ENCODE assay signal across 11 mouse cellular contexts in the genomic region with DNA sequence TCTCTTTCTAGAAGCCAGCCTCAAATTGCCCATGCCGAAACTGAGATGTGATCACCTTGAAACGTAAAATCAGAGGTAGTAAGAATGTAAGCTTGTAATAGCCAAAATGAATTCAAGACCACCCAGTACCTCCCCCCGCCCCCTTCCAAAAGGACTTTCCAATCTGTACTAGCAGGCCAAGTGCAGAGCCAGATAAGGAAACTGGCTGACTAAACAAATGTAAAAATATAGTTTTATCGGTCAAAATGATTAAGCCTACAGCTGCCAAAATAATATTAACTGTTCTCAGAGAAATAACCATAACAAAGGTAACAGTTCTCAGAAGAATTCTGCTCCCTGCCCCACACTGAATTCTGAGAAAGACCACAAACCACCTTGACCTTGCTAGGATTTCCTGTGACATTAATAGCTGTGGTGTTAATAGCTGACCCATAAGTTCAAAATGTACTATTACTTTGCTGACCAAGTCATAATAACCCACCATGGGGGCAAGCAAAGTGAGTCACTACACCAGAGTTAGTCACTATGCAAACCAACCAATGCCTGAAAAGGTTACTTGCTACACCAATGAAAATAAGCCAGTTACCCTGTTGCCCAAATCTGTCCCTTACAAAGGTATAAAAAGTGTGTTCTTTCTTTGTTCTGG.
"Had no signal": no experiment of that assay in that cellular context is flagged by ENCODE, and none has a peak within 500 bp of the region (broad histone marks: within the 10 kb centered on the region; RNA-seq: fewer than 3 reads in every experiment).

No protein-coding gene starts in this region.

- DNase-seq: lung, adult 2 months; lung, postnatal 14 days; lung, postnatal 36 days; retina, postnatal 1 day; right cerebral cortex, adult 18-20 months; right cerebral cortex, postnatal 25 days; right cerebral cortex, postnatal 4 days; spleen, adult 18-20 months; thymus, adult 18-20 months; thymus, postnatal 14 days; thymus, postnatal 36 days had no signal
